Mouse (Mus musculus) thymus, adult 2 months (tissue): ENCODE results near the gene Hist1h2bc. TPM values are rescaled to one million over a fixed set of nuclear protein-coding genes. Genes with fewer than 3 reads are reported as not detected.
A peak's percentile ranks its signal among the peaks of the same experiment; 100 is the strongest.
"Not testable (repeated sequence)": the region's sequence is repeated elsewhere in the genome, so short reads cannot be mapped to it uniquely, and the experiment has no call there.

Source experiments
- DNase-seq: peaks from one replicate; pipeline ENCODE4 v3.0.0; 2021
- H3K27ac ChIP-seq: fragments of 200-500 bp; 2 replicates; pipeline ENCODE4 v1.5.1; 2012; ENCODE audit warnings: low read length, control low read depth; ENCODE audit not compliant: control insufficient read depth, insufficient read depth
- H3K27me3 ChIP-seq: fragments of 200-500 bp; 2 replicates; pipeline ENCODE4 v1.6.1; 2012; ENCODE audit warnings: mild to moderate bottlenecking, low read length, moderate library complexity, mixed read lengths; ENCODE audit not compliant: control insufficient read depth, insufficient read depth
- H3K36me3 ChIP-seq: fragments of 200-500 bp; 2 replicates; pipeline ENCODE4 v1.6.1; 2012; ENCODE audit warnings: mild to moderate bottlenecking, low read length, moderate library complexity; ENCODE audit not compliant: control insufficient read depth, insufficient read depth
- H3K4me1 ChIP-seq: fragments of 200-500 bp; replicated peaks from 2 replicates; pipeline ENCODE4 v1.6.1; 2012; ENCODE audit warnings: low read length; ENCODE audit not compliant: control insufficient read depth, insufficient read depth
- H3K4me3 ChIP-seq: fragments of 200-500 bp; 2 replicates; pipeline ENCODE4 v1.5.1; 2012; ENCODE audit warnings: mild to moderate bottlenecking, low read length, control low read depth, moderate library complexity; ENCODE audit not compliant: control insufficient read depth, insufficient read depth
- CTCF ChIP-seq: fragments of 200-500 bp; IDR thresholded peaks from 2 replicates; pipeline ENCODE4 v1.5.1; 2012; ENCODE audit warnings: mild to moderate bottlenecking, control low read depth, low read length, moderate library complexity, borderline replicate concordance; ENCODE audit not compliant: control insufficient read depth, poor library complexity, insufficient read depth; ENCODE audit errors: extremely low read depth
- POLR2A ChIP-seq: fragments of 200-500 bp; IDR thresholded peaks from 2 replicates; pipeline ENCODE4 v1.6.1; 2012; ENCODE audit warnings: mild to moderate bottlenecking, low read length, control low read depth, moderate library complexity; ENCODE audit not compliant: control insufficient read depth, poor library complexity, insufficient read depth; ENCODE audit errors: extremely low read depth
- WGBS: fragments of 180-500 bp; shearing (Covaris S2); methylation state at CpG from one replicate; pipeline ENCODE4 v1.1.7; 2018; 5-methylcytosine and 5-hydroxymethylcytosine counted together
- polyA plus RNA-seq: library from polyadenylated mRNA; depleted of rRNA; stranded (reverse); fragments of >200 nt; gene quantifications from 2 replicates; pipeline ENCODE4 v1.2.3, GENCODE M21; 2012

The Hist1h2bc gene
- polyA plus RNA-seq, 1 experiment: 154 TPM

DNA sequence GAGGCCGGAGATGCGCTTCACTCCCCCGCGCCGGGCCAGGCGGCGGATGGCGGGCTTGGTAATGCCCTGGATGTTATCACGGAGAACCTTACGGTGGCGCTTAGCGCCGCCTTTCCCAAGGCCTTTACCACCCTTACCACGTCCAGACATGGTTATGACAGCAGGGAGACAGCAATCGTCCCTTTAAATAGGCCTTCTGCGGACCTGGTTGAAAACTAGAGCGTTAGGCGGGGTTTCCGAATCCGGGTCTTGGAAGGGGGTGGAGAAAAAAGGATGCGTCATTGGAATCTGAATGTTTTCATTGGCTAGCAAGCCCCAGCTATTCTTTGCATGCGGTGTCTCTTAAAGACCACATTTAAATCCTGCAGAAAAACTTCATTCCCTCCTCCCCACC is 14.3 kb downstream of the Hist1h2bc start, which contains the start of gene Hist1h4c:
Gene Hist1h4c, minus strand, starts transcription at position 155 of the 394 bp plus-strand sequence.
- H3K4me3 ChIP-seq: peak within 1 kb of the TSS; percentile 50
- 0 out of 2 replicates have a peak, but pooled peaks have one; percentile 14 for TF ChIP-seq CTCF
- TF ChIP-seq POLR2A: peak; percentile 99
- DNase-seq: peak; percentile 98

DNA sequence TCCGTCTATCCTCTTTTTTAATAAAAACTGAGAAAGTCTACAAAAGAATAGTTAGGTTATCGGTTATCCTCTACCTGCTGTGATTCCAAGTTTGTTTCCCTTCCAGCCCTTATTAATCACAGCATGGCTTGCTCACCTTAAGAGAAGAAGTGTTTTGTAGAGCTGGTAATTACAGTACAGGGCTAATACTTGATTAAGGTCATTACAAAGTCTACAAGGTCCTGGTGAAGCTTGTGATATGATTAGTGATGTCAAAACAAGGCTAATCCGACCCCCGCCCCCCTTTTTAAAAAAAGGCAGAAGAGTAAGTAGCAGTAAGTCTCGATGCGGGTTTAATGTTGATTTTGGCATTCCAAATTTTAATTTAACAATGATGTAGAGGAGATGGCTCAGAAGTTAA is 15.0 kb downstream of the Hist1h2bc start:
- no peak overlapping the region for H3K27ac ChIP-seq
- peaks cover 11% of the 10 kb centered on the region for H3K4me1 ChIP-seq
- DNase-seq: peak; percentile 2
- H3K27me3 ChIP-seq: no peaks in the 10 kb centered on the region
- 93% methylated on average over 6 of the region's 6 CpGs for WGBS
- no peaks in the 10 kb centered on the region for H3K36me3 ChIP-seq
- H3K4me3 ChIP-seq: no peak overlapping the region
- no peak for TF ChIP-seq CTCF
- no peak for TF ChIP-seq POLR2A

More for the DNA sequence above, 14.3 kb downstream of the Hist1h2bc start, which contains the start of gene Hist1h4c:
- under 1% methylated on average over 22 of the region's 22 CpGs for WGBS
- peak within 1 kb of the TSS; percentile 88 for H3K27ac ChIP-seq
- peaks cover 11% of the 10 kb centered on the region for H3K4me1 ChIP-seq
- H3K27me3 ChIP-seq: no peaks in the 10 kb centered on the region
- no peaks in the 10 kb centered on the region for H3K36me3 ChIP-seq

DNA sequence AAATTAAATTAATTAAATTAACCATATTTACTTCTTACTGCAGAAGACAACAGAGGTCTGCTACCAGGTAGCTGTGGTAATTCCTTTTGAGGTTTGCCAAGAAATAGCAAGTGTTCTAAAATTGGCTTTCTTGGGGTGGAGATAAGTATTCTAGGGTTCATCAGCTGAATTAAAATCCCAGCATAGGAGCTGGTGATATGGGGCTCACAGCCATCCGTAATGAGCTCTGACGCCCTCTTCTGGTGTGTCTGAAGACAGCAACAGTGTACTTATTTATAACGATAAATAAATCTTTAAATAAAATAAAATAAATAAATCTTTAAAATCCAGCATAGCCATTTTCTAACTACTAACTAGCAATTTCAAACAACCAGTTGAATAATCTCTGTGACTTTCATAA is 15.8 kb downstream of the Hist1h2bc start:
- H3K27ac ChIP-seq: no peak overlapping the region
- peak; percentile 1 for DNase-seq
- H3K27me3 ChIP-seq: no peaks in the 10 kb centered on the region
- TF ChIP-seq CTCF (no peak), POLR2A (no peak)
- H3K4me1 ChIP-seq: peaks cover 11% of the 10 kb centered on the region
- WGBS: 87% methylated on average over 3 of the region's 3 CpGs
- H3K36me3 ChIP-seq: no peaks in the 10 kb centered on the region
- H3K4me3 ChIP-seq: no peak overlapping the region

DNA sequence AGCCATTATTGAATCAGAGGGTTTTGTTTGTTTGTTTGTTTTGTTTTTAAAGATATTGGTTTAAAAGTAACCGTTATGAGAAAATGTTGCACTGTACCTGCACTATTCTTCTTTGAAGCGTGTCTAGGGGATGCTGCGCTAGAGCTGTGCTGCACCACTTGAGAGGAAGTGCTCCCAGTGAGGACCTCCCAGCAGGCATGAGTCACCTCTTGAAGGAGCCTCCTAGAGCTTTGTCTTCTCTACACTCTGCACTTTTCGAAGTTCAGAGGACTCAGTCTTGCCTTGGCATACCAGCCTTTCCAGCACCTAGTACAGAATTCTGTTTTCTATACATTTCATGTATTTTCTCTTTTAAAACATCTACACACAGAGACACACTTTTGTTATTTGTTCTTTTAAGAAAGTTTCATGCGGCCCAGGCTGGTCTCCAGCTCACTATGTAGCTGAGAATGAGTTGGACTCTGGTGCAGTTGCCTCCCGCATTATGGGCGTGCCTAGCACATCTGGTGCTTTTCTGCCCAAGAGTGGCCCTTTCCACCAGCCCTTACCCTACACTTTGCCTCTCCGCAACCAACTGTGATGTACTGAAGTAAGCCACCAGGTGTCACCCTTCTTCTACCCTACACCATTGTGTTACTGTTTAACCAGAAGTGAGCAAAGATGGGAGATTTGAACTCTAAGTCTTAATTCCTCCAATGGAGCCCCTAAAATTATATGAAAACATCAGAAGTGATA is 17.0 kb downstream of the Hist1h2bc start:
- 5% methylated on average over 8 of the region's 8 CpGs for WGBS
- H3K4me3 ChIP-seq: no peak overlapping the region
- TF ChIP-seq POLR2A (no peak), CTCF (peak; percentile 60; the same call in 1 of the 2 replicates)

DNA sequence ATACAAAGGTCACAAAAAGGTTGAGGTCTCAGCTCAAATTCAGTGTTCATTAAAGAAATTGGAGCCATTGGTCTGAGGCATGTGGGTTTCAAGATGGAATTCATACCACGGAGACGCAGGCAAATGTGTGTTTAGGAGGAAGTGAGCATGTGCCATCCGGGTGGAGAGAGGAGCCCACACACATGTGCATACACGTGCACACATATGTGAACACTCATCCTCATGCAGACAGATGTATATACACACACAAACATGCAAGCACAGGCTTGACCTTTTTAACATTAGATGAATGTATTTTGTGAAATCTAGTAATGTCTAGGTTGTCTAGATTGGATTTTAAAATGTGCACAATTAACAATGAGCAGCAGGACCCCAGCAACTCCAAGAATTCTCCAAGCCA is 18.2 kb downstream of the Hist1h2bc start:
- Histone ChIP-seq H3K27ac (no peak overlapping the region), H3K36me3 (no peaks in the 10 kb centered on the region), H3K27me3 (no peaks in the 10 kb centered on the region), H3K4me1 (peaks cover 4% of the 10 kb centered on the region), H3K4me3 (no peak overlapping the region)
- no peak for DNase-seq
- no peak for TF ChIP-seq CTCF
- no peak for TF ChIP-seq POLR2A
- WGBS: 82% methylated on average over 4 of the region's 4 CpGs

More for the DNA sequence above, 17.0 kb downstream of the Hist1h2bc start:
- Histone ChIP-seq H3K4me1 (peaks cover 8% of the 10 kb centered on the region), H3K27ac (peak overlapping the region; percentile 52), H3K27me3 (no peaks in the 10 kb centered on the region), H3K36me3 (no peaks in the 10 kb centered on the region)
- peak; percentile 82 for DNase-seq

DNA sequence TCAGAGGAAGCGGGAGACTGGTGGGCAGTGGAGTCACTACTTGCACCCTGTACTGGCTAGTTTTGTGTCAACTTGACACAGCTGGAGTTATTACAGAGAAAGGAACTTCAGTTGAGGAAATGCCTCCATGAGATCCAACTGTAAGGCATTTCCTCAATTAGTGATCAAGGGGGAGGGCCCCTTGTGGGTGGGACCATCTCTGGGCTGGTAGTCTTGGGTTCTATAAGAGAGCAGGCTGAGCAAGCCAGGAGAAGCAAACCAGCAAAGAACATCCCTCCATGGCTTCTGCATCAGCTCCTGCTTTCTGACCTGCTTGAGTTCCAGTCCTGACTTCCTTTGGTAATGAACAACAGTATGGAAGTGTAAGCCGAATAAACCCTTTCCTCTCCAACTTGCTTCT is 18.8 kb downstream of the Hist1h2bc start:
- not testable (repeated sequence) for DNase-seq, H3K4me1 ChIP-seq, H3K4me3 ChIP-seq, H3K27me3 ChIP-seq, H3K36me3 ChIP-seq, H3K27ac ChIP-seq
- 94% methylated on average over 2 of the region's 2 CpGs for WGBS
